Mouse (Mus musculus) retina, adult 2 months (tissue): Measurements from ENCODE around the gene Ccna1.

Experiments used
- DNase-seq: peaks from one replicate; pipeline ENCODE4 v3.0.0-alpha.2; 2012; ENCODE audit warnings: low read depth, low spot score

Ccna1 gene

GRCm38 (mm10) chr3:55055038-55055746 lies at the start of gene Ccna1:
Ccna1 (minus strand) TSS chr3:55055501.
- DNase-seq: no peak

GRCm38 (mm10) chr3:55101092-55101491 lies 45.8 kb upstream of the Ccna1 start:
- no peak for DNase-seq

GRCm38 (mm10) chr3:55098990-55099389 lies 43.7 kb upstream of the Ccna1 start:
- no peak for DNase-seq

GRCm38 (mm10) chr3:55098014-55098413 lies 42.7 kb upstream of the Ccna1 start:
- DNase-seq: no peak

- DNase-seq: no peak
Measured at GRCm38 (mm10) chr3:55097186-55097585, 41.9 kb upstream of the Ccna1 start.

GRCm38 (mm10) chr3:55096655-55097005 lies 41.3 kb upstream of the Ccna1 start:
- DNase-seq: no peak

- no peak for DNase-seq
Measured at GRCm38 (mm10) chr3:55095968-55096654, 40.8 kb upstream of the Ccna1 start.

GRCm38 (mm10) chr3:55093161-55093560 lies 37.9 kb upstream of the Ccna1 start:
- no peak for DNase-seq

- DNase-seq: no peak
Measured at GRCm38 (mm10) chr3:55089291-55089690, 34.0 kb upstream of the Ccna1 start.

- DNase-seq: no peak
Measured at GRCm38 (mm10) chr3:55088843-55089242, 33.5 kb upstream of the Ccna1 start.

- DNase-seq: no peak
Measured at GRCm38 (mm10) chr3:55088359-55088758, 33.1 kb upstream of the Ccna1 start.

- no peak for DNase-seq
Measured at GRCm38 (mm10) chr3:55087360-55087759, 32.1 kb upstream of the Ccna1 start.

- no peak for DNase-seq
Measured at GRCm38 (mm10) chr3:55086948-55087347, 31.6 kb upstream of the Ccna1 start.

GRCm38 (mm10) chr3:55085716-55086115 lies 30.4 kb upstream of the Ccna1 start:
- DNase-seq: no peak

GRCm38 (mm10) chr3:55084781-55085180 lies 29.5 kb upstream of the Ccna1 start:
- no peak for DNase-seq

GRCm38 (mm10) chr3:55080055-55080454 lies 24.8 kb upstream of the Ccna1 start:
- DNase-seq: peak; percentile 59

GRCm38 (mm10) chr3:55079619-55080018 lies 24.3 kb upstream of the Ccna1 start:
- DNase-seq: no peak

- no peak for DNase-seq
Measured at GRCm38 (mm10) chr3:55078233-55078632, 22.9 kb upstream of the Ccna1 start.

GRCm38 (mm10) chr3:55075294-55075648 lies 20.0 kb upstream of the Ccna1 start:
- no peak for DNase-seq

- no peak for DNase-seq
Measured at GRCm38 (mm10) chr3:55074576-55075293, 19.4 kb upstream of the Ccna1 start.

GRCm38 (mm10) chr3:55067791-55068434 lies 12.6 kb upstream of the Ccna1 start:
- DNase-seq: no peak

GRCm38 (mm10) chr3:55066666-55067023 lies 11.3 kb upstream of the Ccna1 start:
- no peak for DNase-seq
